Mouse (Mus musculus) c-Kit-positive CD71-negative TER-119-negative erythroid progenitor cells, embryonic 14.5 days (primary cell): ENCODE measurements around the gene Rapgef2.

Experiments
- DNase-seq: peaks from one replicate; pipeline ENCODE4 v3.0.0-alpha.2; 2013; ENCODE audit warnings: low read depth

Rapgef2 gene

GRCm38 (mm10) chr3:79283031-79283430, 3.3 kb downstream of the Rapgef2 start:
- no peak for DNase-seq

DNA sequence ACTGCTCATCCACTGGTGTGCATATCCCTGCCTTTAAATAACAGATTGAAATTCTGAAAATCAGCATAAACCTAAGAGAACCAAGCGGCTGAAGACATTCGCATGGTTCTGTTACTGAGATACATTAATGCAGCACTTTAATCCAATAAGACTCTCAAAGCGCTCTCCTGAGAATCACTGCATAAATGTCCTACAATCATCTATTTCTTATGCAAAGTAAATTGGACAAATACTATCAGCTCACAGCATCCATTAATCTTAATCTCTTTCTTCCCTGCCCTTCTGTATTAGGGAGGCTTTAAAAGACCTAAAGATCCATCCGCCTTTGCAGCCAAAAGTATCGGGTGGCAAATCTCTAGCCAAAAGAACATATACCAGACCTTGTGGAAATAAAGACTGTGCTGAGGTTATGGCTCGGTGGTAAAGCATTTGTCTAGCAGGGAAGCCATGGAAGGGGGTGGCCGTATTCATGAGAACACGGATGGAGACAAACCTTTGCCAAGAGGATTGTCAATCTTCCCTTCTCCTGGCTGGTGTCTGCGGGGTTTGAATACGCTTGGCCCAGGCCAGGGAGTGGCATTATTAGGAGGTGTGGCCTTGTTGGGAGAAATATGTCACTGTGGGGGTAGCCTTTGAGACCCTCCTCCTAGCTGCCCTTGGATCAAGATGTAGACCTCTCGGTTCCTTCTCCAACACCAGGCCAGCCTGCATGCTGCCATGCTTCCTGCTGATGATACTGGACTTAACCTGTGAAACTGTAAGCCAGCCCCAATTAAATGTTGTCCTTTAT, 10.3 kb downstream of the Rapgef2 start:
- DNase-seq, result no peak

DNA sequence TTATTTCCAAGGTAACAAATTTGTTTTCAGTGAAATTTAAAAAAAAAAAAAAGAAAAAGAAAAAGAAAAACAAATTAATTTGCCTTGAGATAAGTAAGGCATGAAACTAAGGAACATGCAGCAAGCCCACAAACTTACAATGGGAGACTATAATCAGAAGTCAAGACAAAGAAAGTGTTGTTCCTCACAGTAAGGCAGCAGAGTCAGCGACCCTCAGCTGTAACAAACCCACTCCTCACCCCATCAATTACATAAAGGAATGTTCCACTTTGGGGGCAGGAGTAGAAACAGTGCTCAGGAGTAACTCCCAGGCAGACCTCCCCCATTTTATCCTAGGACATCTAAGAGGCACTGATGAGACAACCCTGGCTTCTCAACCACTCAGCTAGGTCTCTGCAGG, 13.0 kb downstream of the Rapgef2 start:
- DNase-seq, result no peak

DNA sequence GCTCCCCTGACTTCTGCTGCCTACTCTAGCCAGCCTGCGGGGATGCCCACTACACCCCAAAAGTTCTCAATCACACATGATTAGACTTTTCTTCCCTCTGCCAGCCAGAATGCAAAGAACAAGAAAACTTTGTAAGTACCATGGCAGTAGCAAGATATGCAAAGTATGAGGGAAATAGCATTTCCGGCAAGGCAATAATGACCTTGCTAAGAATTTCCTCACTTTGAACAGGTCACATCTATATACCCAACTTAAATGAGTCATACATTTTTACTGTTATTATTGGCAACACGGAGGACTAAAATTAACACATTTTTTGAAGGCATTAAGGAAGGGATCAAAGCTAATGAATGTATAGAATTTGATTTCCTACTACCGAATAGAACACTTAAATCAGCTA, 13.4 kb downstream of the Rapgef2 start:
- DNase-seq, result no peak

DNA sequence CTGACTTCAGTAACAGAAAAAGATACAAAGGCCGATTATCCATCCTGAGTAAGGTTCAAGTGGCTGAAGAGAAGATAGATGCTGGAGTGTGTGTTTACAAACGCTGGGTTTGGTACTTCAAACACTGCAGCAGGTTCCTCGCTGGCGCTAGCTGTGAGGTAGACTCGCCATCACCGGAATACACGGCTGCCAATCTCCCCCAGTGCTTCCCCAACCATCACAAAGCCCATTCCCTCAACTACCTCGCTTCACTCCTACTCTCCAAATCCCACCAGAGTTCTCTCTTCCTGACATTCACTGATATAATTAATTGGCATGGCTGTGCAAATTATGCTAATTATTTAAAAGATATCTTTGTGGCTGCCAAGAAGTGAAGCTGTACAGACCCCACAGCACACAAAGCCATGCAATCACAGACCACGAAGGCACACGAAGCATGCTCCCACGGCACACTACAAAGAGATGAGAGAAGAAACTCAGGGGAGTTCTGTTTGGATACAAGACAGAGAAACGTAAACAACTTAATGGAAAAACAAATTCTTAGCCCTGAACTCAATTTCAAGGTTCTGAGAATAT, 15.2 kb downstream of the Rapgef2 start:
- no peak for DNase-seq

DNA sequence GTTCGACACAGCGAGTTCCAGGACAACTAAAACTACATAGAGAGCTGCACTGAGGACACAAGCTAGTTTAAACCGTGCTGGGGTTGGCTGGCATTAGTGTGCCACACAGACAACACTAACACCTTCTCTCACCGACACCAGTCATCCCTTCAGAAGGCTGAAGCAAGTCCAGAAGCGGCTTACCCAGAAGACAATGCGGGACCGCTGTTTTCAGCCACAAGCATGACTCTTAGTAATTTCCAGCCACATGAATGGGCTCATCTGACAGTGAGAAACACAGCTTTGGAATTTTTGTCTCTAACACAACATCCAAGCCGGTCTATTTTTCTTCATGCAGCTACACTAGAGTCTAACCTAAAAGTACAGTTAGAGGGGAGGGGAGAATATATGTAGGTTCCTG, 16.4 kb downstream of the Rapgef2 start:
- no peak for DNase-seq

DNA sequence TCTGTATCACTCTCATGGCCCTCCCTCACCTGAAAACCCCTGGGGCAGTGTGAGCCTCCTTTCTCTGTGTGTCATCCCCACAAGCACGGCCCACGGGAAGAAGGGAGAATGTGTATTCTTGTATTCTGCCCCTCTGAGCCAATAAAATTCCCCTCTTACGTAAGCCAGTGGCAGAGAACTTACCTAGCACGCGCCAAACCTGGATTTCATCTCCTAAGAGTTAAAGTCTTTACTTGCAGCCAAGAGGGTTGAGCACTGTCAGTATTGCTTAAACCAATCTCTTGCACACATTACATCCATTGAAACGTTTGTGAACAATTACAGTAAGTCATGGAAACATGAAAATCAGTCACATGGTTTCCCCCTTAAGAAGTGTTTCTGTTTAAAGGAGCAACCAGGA, 19.3 kb downstream of the Rapgef2 start:
- no peak for DNase-seq

GRCm38 (mm10) chr3:79261816-79262316, 24.5 kb downstream of the Rapgef2 start:
- DNase-seq, result no peak

GRCm38 (mm10) chr3:79254023-79254422, 32.3 kb downstream of the Rapgef2 start:
- no peak for DNase-seq

- no peak for DNase-seq
These were observed 32.9 kb downstream of the Rapgef2 start for GRCm38 (mm10) chr3:79253416-79253815.

GRCm38 (mm10) chr3:79252921-79253394, 33.4 kb downstream of the Rapgef2 start:
- no peak for DNase-seq

DNA sequence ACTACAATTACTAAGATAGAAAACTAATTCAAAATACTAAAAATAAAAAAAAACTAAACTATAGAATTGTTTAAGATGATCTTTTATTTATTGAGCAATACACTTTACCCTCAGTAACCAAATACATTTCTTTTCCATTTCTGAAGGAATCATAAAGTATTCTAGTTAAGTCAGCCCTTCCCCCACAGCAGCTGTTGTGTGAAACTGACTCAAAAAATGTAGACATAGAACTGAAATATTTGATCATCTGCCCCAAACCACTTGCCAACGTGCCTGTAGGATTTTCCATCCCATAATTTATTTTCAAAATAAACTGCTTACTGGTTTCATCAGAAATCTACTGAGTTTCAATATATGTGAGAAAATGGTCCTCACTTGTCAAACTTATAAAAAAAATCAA, 36.4 kb downstream of the Rapgef2 start:
- DNase-seq, result no peak

DNA sequence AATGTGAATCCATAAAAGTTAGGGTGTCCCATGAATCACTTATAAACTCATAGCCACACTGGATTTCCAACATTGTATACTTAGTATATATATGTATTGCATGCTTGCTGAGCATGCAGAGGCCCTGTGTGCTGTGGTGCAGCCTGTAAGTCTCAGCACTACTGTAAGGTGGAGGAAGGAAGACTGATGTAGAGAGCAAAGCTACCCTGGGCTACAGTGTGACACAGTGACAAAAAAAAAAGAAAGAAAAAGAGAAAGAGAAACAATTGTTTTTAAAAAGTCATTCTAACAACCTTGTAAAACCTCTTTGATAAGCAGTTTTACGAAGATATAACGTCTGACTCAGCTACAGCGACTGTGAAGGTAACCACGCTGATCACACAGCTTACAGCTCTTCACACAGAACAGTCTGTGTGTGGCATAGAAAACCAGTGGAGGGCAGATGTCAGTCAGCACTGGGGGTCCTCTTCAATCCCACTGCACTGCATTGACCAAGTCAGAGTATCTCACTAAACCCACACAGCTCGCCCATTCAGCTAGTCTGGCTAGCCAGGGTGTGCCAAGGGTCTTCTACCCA, 37.6 kb downstream of the Rapgef2 start:
- DNase-seq, result no peak

GRCm38 (mm10) chr3:79248208-79248607, 38.1 kb downstream of the Rapgef2 start:
- no peak for DNase-seq

DNA sequence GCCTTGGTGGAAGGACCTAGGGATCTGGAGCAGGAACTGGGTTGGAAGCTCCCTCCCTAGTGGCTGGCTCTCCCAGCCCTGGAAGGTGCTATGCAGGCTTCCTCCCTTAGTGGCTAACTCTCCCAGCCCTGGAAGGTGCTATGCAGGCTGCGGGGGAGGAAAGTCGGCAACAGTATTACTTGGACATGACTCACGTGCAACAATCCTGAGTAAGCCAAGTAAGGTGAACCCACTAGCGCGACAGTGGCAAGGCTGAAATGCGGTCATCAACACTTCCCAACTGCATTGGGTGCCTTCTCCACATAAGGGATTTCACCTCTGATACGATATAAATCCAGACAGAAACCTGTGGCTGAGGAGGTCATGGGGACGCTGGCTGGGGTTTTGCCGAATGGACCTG, 42.0 kb downstream of the Rapgef2 start:
- no peak for DNase-seq

- no peak for DNase-seq
These were observed 43.2 kb downstream of the Rapgef2 start for GRCm38 (mm10) chr3:79242922-79243705.

DNA sequence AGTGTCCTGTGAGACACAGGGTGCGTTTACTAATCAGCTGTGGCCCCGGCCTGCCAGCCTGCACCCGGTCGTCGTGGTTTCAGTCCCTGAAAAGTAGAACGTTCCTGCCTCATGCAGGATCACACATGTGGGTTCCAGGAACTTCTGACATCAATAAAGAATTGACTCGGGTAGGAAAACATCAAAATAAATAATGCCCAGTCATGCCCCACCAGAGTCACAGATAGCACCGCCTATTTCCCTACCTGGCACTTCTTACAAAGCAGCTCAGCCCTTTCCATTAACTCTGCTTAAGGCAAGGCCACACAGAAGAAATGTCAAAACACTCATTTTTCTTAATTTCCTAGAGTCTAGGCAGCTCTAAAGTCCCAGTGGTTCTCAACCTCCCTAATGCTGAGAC, 44.0 kb downstream of the Rapgef2 start:
- DNase-seq, result no peak

DNA sequence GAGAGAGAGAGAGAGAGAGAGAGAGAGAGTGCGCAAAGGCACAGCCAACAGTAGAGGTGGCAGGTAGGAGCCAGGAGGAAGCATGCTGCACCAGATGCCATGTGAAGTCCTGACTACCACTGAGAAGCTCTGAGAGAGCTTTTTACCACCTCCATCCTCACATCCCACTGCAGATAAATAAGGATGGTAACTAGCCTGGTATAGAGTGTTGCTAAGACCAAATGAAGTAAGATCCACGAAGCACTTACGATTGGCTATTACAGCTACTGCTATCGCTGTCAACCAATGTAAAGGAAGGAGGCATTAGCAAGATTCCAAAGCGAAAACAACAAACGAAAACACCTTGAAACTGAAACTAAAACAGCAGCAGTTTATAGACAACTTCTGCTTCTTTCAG, 47.3 kb downstream of the Rapgef2 start:
- no peak for DNase-seq

GRCm38 (mm10) chr3:79238456-79239065, 47.8 kb downstream of the Rapgef2 start:
- DNase-seq, result no peak

DNA sequence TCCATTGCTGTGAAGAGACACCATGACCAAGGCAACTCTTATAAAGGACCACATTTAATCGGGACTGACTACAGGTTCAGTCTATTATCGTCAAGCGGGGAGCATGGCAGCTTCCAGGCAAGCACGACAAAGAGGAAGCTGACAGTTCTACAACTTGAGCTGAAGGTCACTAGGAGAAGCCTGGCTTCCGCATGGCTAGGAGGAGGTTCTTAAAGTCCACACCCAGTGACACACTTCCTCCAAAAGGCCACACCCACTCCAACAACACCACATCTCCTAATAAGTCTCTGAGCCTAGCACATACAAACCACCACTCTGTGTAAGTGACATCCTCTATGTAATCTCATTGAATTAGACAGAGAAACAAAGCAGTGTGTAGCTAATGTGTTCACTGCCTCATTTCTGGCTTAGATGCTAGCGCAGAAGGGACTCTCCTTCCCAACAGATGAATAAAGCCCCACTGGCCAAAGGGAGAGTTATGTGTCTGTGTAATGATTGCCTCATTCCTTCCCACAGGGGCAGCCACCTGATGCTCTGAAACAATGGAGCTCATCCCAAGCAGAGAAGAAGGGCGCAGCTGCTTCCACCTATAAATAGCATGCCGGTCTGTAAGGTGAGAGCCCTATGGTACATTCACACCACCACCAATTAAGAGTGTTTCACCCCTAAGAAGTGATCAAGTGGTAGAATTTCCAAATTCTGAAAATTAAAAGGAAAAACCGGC, 48.5 kb downstream of the Rapgef2 start:
- DNase-seq, result no peak

GRCm38 (mm10) chr3:79234485-79234884, 51.8 kb downstream of the Rapgef2 start:
- no peak for DNase-seq
